Mouse (Mus musculus): ENCODE data around the gene Eva1b. TPM values are rescaled to one million over a fixed set of nuclear protein-coding genes. Genes with fewer than 3 reads are reported as not detected.
A peak's percentile ranks its signal among the peaks of the same experiment; 100 is the strongest.

Gene Eva1b
- total RNA-seq, 1 experiment, result 48.7 TPM

DNA sequence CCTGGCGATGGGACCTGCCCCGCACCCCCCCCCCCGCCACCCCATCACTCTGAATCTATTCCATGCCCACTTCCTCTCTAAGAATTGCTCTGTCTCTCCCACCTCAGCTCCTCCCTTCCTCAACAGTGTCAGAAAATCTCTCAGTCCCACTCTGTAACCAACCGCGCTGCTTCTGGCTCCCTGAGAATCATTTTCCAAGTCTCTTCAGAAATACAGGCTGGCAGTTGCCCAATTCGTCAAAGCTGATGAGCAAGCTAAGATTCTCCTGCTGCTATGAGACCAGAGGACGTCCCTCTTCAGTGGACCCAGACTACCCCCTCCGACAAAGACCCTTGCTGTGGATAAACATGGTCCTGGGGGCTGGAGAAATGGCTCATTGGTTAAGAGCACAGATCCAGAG lies 11.9 kb downstream of the Eva1b start:
- DNase-seq (ENCODE audit: low read depth, low spot score), result no peak
- H3K36me3 ChIP-seq (ENCODE audit: control insufficient read depth, insufficient read depth, low read length, poor library complexity, severe bottlenecking), result no peaks in the 10 kb centered on the region
- in situ Hi-C loops (cut with MboI; ENCODE audit: low sequenced_read_pairs in 2 of 2, unreplicated experiment in 2 of 2), result no loop called here
- no peak overlapping the region for H3K27ac ChIP-seq (ENCODE audit: insufficient read depth, low read depth, low read length, poor library complexity, severe bottlenecking)
- peaks cover 0 to 12% of the 10 kb centered on the region in 2 experiments; a peak in 3 of 4 replicates for H3K4me1 ChIP-seq (ENCODE audit: control insufficient read depth in 2 of 2, insufficient read depth in 2 of 2, low read length in 2 of 2, poor library complexity in 1 of 2)
- no peak overlapping the region for H3K4me3 ChIP-seq (ENCODE audit: insufficient read depth in 1 of 2, low read depth in 1 of 2, low read length in 2 of 2, poor library complexity in 1 of 2, severe bottlenecking in 1 of 2)
- no peaks in the 10 kb centered on the region for H3K9me3 ChIP-seq (ENCODE audit: control insufficient read depth, insufficient read depth, low read depth, low read length)
- TF ChIP-seq ZC3H11A (IDR thresholded peaks at IDR 0.05; ENCODE audit: borderline replicate concordance, low read depth, low read length) (no peak), MAFK (IDR thresholded peaks at IDR 0.05; ENCODE audit: insufficient read depth, low read depth, low read length) (no peak), CHD2 (IDR thresholded peaks at IDR 0.05; ENCODE audit: low read depth, low read length) (no peak), HCFC1 (IDR thresholded peaks at IDR 0.05; ENCODE audit: borderline replicate concordance, insufficient read depth, low read length) (no peak), ZNF384 (IDR thresholded peaks at IDR 0.05; ENCODE audit: low read depth, low read length) (no peak)
- no peak overlapping the region for H3K9ac ChIP-seq (ENCODE audit: insufficient read depth, low read depth, low read length, poor library complexity, severe bottlenecking)

GRCm38 (mm10) chr4:126160981-126161380 lies 13.4 kb downstream of the Eva1b start:
- Histone ChIP-seq H3K4me3 (ENCODE audit: insufficient read depth in 1 of 2, low read depth in 1 of 2, low read length in 2 of 2, poor library complexity in 1 of 2, severe bottlenecking in 1 of 2) (no peak overlapping the region), H3K4me1 (ENCODE audit: control insufficient read depth in 2 of 2, insufficient read depth in 2 of 2, low read length in 2 of 2, poor library complexity in 1 of 2) (peaks cover 4 to 11% of the 10 kb centered on the region in 2 experiments), H3K9ac (ENCODE audit: insufficient read depth, low read depth, low read length, poor library complexity, severe bottlenecking) (no peak overlapping the region), H3K36me3 (ENCODE audit: control insufficient read depth, insufficient read depth, low read length, poor library complexity, severe bottlenecking) (peaks cover 8% of the 10 kb centered on the region), H3K27ac (ENCODE audit: insufficient read depth, low read depth, low read length, poor library complexity, severe bottlenecking) (no peak overlapping the region), H3K9me3 (ENCODE audit: control insufficient read depth, insufficient read depth, low read depth, low read length) (no peaks in the 10 kb centered on the region)
- in situ Hi-C loops (cut with MboI; ENCODE audit: low sequenced_read_pairs in 2 of 2, unreplicated experiment in 2 of 2), result no loop called here
- TF ChIP-seq MAFK (IDR thresholded peaks at IDR 0.05; ENCODE audit: insufficient read depth, low read depth, low read length) (no peak), ZNF384 (IDR thresholded peaks at IDR 0.05; ENCODE audit: low read depth, low read length) (no peak), ZC3H11A (IDR thresholded peaks at IDR 0.05; ENCODE audit: borderline replicate concordance, low read depth, low read length) (no peak)
- no peak for DNase-seq (ENCODE audit: low read depth, low spot score)

DNA sequence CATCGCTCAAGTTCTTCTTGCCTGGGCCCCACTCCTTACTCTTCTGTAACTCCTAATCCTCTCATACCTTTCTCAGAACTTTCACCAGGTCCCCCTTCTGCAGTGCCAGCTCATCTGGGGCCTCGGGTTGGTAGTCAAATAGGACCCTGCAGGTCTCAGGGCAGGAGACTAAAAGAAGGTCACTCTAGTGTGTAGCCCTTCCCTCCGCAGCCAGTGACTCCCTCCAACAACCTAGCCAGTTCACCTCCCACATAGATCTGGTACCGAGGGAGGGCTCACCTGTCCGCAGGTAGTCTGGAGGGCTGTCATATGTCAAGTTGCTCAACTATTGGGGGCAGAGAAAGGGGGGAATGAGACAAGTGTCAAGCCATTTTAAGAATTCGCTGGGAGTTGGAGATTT lies 13.9 kb downstream of the Eva1b start:
- Histone ChIP-seq H3K9me3 (ENCODE audit: control insufficient read depth, insufficient read depth, low read depth, low read length) (no peaks in the 10 kb centered on the region), H3K4me3 (ENCODE audit: insufficient read depth in 1 of 2, low read depth in 1 of 2, low read length in 2 of 2, poor library complexity in 1 of 2, severe bottlenecking in 1 of 2) (no peak overlapping the region), H3K36me3 (ENCODE audit: control insufficient read depth, insufficient read depth, low read length, poor library complexity, severe bottlenecking) (peaks cover 13% of the 10 kb centered on the region), H3K9ac (ENCODE audit: insufficient read depth, low read depth, low read length, poor library complexity, severe bottlenecking) (no peak overlapping the region), H3K27ac (ENCODE audit: insufficient read depth, low read depth, low read length, poor library complexity, severe bottlenecking) (no peak overlapping the region), H3K4me1 (ENCODE audit: control insufficient read depth in 2 of 2, insufficient read depth in 2 of 2, low read length in 2 of 2, poor library complexity in 1 of 2) (peaks cover 4 to 12% of the 10 kb centered on the region in 2 experiments)
- no peak for DNase-seq (ENCODE audit: low read depth, low spot score)
- in situ Hi-C loops (cut with MboI; ENCODE audit: low sequenced_read_pairs in 2 of 2, unreplicated experiment in 2 of 2), result no loop called here
- no peak for TF ChIP-seq CHD2 (IDR thresholded peaks at IDR 0.05; ENCODE audit: low read depth, low read length)
- no peak for TF ChIP-seq ZNF384 (IDR thresholded peaks at IDR 0.05; ENCODE audit: low read depth, low read length)
- TF ChIP-seq HCFC1 (IDR thresholded peaks at IDR 0.05; ENCODE audit: borderline replicate concordance, insufficient read depth, low read length), result no peak
- no peak for TF ChIP-seq ZC3H11A (IDR thresholded peaks at IDR 0.05; ENCODE audit: borderline replicate concordance, low read depth, low read length)
- TF ChIP-seq MAFK (IDR thresholded peaks at IDR 0.05; ENCODE audit: insufficient read depth, low read depth, low read length), result no peak

GRCm38 (mm10) chr4:126161986-126162385 lies 14.4 kb downstream of the Eva1b start:
- no peak for TF ChIP-seq MAFK (IDR thresholded peaks at IDR 0.05; ENCODE audit: insufficient read depth, low read depth, low read length)
- no peak for TF ChIP-seq CHD2 (IDR thresholded peaks at IDR 0.05; ENCODE audit: low read depth, low read length)
- no peak for TF ChIP-seq ZC3H11A (IDR thresholded peaks at IDR 0.05; ENCODE audit: borderline replicate concordance, low read depth, low read length)
- no peak for TF ChIP-seq ZNF384 (IDR thresholded peaks at IDR 0.05; ENCODE audit: low read depth, low read length)
- TF ChIP-seq HCFC1 (IDR thresholded peaks at IDR 0.05; ENCODE audit: borderline replicate concordance, insufficient read depth, low read length), result no peak
- Histone ChIP-seq H3K36me3 (ENCODE audit: control insufficient read depth, insufficient read depth, low read length, poor library complexity, severe bottlenecking) (peaks cover 18% of the 10 kb centered on the region), H3K4me3 (ENCODE audit: insufficient read depth in 1 of 2, low read depth in 1 of 2, low read length in 2 of 2, poor library complexity in 1 of 2, severe bottlenecking in 1 of 2) (peak overlapping the region in 1 of 2 experiments; percentile 75; a peak in 2 of 4 replicates), H3K9me3 (ENCODE audit: control insufficient read depth, insufficient read depth, low read depth, low read length) (no peaks in the 10 kb centered on the region), H3K27ac (ENCODE audit: insufficient read depth, low read depth, low read length, poor library complexity, severe bottlenecking) (no peak overlapping the region), H3K4me1 (ENCODE audit: control insufficient read depth in 2 of 2, insufficient read depth in 2 of 2, low read length in 2 of 2, poor library complexity in 1 of 2) (peaks cover 4 to 12% of the 10 kb centered on the region in 2 experiments), H3K9ac (ENCODE audit: insufficient read depth, low read depth, low read length, poor library complexity, severe bottlenecking) (no peak overlapping the region)
- DNase-seq (ENCODE audit: low read depth, low spot score), result no peak
- in situ Hi-C loops (cut with MboI; ENCODE audit: low sequenced_read_pairs in 2 of 2, unreplicated experiment in 2 of 2), result no loop called here

GRCm38 (mm10) chr4:126162544-126163066 lies 15.1 kb downstream of the Eva1b start:
- H3K4me3 ChIP-seq (ENCODE audit: insufficient read depth in 1 of 2, low read depth in 1 of 2, low read length in 2 of 2, poor library complexity in 1 of 2, severe bottlenecking in 1 of 2), result peak overlapping the region; percentile 74 to 75
- peak overlapping the region; percentile 54 for H3K27ac ChIP-seq (ENCODE audit: insufficient read depth, low read depth, low read length, poor library complexity, severe bottlenecking)
- H3K9ac ChIP-seq (ENCODE audit: insufficient read depth, low read depth, low read length, poor library complexity, severe bottlenecking), result peak overlapping the region; percentile 80
- TF ChIP-seq MAFK (IDR thresholded peaks at IDR 0.05; ENCODE audit: insufficient read depth, low read depth, low read length), result no peak
- TF ChIP-seq ZNF384 (IDR thresholded peaks at IDR 0.05; ENCODE audit: low read depth, low read length), result no peak
- TF ChIP-seq CHD2 (IDR thresholded peaks at IDR 0.05; ENCODE audit: low read depth, low read length), result no peak
- TF ChIP-seq ZC3H11A (IDR thresholded peaks at IDR 0.05; ENCODE audit: borderline replicate concordance, low read depth, low read length), result no peak
- no peak for TF ChIP-seq HCFC1 (IDR thresholded peaks at IDR 0.05; ENCODE audit: borderline replicate concordance, insufficient read depth, low read length)
- peaks cover 19% of the 10 kb centered on the region for H3K36me3 ChIP-seq (ENCODE audit: control insufficient read depth, insufficient read depth, low read length, poor library complexity, severe bottlenecking)
- peaks cover 4 to 12% of the 10 kb centered on the region in 2 experiments for H3K4me1 ChIP-seq (ENCODE audit: control insufficient read depth in 2 of 2, insufficient read depth in 2 of 2, low read length in 2 of 2, poor library complexity in 1 of 2)
- peak; percentile 70 for DNase-seq (ENCODE audit: low read depth, low spot score)
- in situ Hi-C loops (cut with MboI; ENCODE audit: low sequenced_read_pairs in 2 of 2, unreplicated experiment in 2 of 2), result no loop called here
- no peaks in the 10 kb centered on the region for H3K9me3 ChIP-seq (ENCODE audit: control insufficient read depth, insufficient read depth, low read depth, low read length)
